Mouse (Mus musculus): Measurements from ENCODE around the gene Gm28551. TPM values are rescaled to one million over a fixed set of nuclear protein-coding genes. Genes with fewer than 3 reads are reported as not detected.

Gene Gm28551
- total RNA-seq, 2 experiments from 2014 or later: 0.19 to 0.30 TPM

GRCm38 (mm10) chr1:53296581-53297383 is 55.7 kb downstream of the Gm28551 start, which contains the start of the genes Pms1, Ormdl1 and Gm28778:
TSS of gene Pms1 (minus strand) at chr1:53297018.
TSS of gene Ormdl1 (plus strand) at chr1:53297095.
TSS of gene Gm28778 (plus strand) at chr1:53297111.
- DNase-seq (ENCODE audit: extremely low spot score in 1 of 2, low spot score in 2 of 2): peak; percentile 93 to 96
- intact Hi-C loops (cut with DNase I): no loop called here

GRCm38 (mm10) chr1:53291197-53291596 is 61.3 kb downstream of the Gm28551 start:
- intact Hi-C loops (cut with DNase I): no loop called here
- DNase-seq (ENCODE audit: extremely low spot score in 1 of 2, low spot score in 2 of 2): no peak

Other genes starting within 250 kb of the Gm28551 start
- not detected for gene 1700019A02Rik, start 165.0 kb downstream of the Gm28551 start, total RNA-seq (2021)
- 10 to 100 TPM; 10.4 to 12.0 TPM for gene Pms1, start 55.6 kb downstream of the Gm28551 start, total RNA-seq (2021)
- 1 to 10 TPM; 5.9 to 6.7 TPM for gene Ormdl1, start 55.6 kb downstream of the Gm28551 start, total RNA-seq (2021)
- not detected for gene Gm28778, start 55.6 kb downstream of the Gm28551 start, total RNA-seq (2021)
- gene Osgepl1, start 39.0 kb downstream of the Gm28551 start, total RNA-seq (2021): 10 to 100 TPM; 16.1 to 19.7 TPM
- 1 to 10 TPM in 1 of 2 experiments, not detected in 1; 8.8 TPM for gene Asdurf, start within 50 bp of the Gm28551 start, total RNA-seq (2021)
- 10 to 100 TPM; 30.2 to 33.2 TPM for gene Asnsd1, start 85 bp upstream of the Gm28551 start, total RNA-seq (2021)